Mouse (Mus musculus): ENCODE data around the gene Optn. TPM values are rescaled to one million over a fixed set of nuclear protein-coding genes. Genes with fewer than 3 reads are reported as not detected.

The Optn gene
- polyA plus RNA-seq, 1 experiment from 2014 or later = 28.7 TPM

DNA sequence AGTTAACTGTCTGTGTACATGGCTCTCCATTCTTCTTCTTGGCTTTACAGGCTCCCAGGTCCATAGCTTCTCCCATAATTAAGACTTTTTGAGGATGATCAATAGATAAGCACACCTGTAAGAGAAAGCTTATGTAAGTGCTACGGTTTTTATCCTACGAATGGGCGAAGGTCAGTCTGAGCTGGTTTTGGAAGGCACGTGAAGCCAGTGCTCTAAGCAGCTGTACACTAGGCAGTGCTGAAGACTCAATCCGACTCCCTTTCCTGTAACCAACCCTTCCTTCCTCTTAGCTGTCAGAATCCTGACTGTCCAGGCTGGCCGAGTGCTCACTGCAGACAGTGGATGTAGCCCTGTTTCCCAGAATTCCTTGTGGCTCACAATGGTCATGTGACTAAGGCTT, 62.6 kb downstream of the Optn start:
- H3K36me3 ChIP-seq (ENCODE audit: control insufficient read depth, insufficient read depth, low read length) = peaks cover 6% of the 10 kb centered on the region; the same call in 1 of the 2 replicates
- no peak overlapping the region for H3K27ac ChIP-seq (ENCODE audit: low read length)
- ATAC-seq = no peak
- no peaks in the 10 kb centered on the region for H3K27me3 ChIP-seq (replicated peaks; ENCODE audit: control insufficient read depth, insufficient read depth, low read length)
- H3K9ac ChIP-seq (ENCODE audit: low read depth, low read length) = no peak overlapping the region
- H3K4me1 ChIP-seq (ENCODE audit: control insufficient read depth, insufficient read depth, low read length) = 0 out of 2 replicates have a peak, but pooled peaks cover 6% of the 10 kb centered on the region
- no peak overlapping the region for H3K4me2 ChIP-seq (ENCODE audit: low read depth, low read length)
- H3K9me3 ChIP-seq (ENCODE audit: control insufficient read depth, low read length) = no peaks in the 10 kb centered on the region
- H3K4me3 ChIP-seq (ENCODE audit: low read length) = no peak overlapping the region
- WGBS = 93% methylated on average over 6 of the region's 6 CpGs

DNA sequence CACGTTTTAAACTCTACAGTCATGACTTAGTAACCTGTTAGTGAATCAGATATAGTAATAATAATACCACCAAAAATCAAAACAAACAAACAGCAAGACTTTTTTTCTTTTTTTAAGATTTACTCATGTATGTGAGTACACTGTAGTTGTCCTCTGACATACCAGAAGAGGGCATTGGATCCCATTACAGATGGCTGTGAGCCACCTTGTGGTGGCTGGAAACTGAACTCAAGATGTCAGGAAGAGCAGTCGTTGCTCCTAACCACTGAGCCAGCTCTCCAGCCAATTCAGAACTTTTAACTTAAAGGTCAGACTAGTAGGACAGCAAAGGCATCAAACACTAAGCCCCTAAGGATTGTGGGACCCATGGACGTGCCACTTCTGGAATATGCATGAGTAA, 64.9 kb downstream of the Optn start:
- Histone ChIP-seq H3K36me3 (ENCODE audit: control insufficient read depth, insufficient read depth, low read length) (peaks cover 8% of the 10 kb centered on the region; the same call in 1 of the 2 replicates), H3K27ac (ENCODE audit: low read length) (no peak overlapping the region), H3K4me3 (ENCODE audit: low read length) (no peak overlapping the region), H3K4me1 (ENCODE audit: control insufficient read depth, insufficient read depth, low read length) (0 out of 2 replicates have a peak, but pooled peaks cover 6% of the 10 kb centered on the region), H3K9me3 (ENCODE audit: control insufficient read depth, low read length) (no peaks in the 10 kb centered on the region), H3K4me2 (ENCODE audit: low read depth, low read length) (no peak overlapping the region), H3K27me3 (replicated peaks; ENCODE audit: control insufficient read depth, insufficient read depth, low read length) (no peaks in the 10 kb centered on the region), H3K9ac (ENCODE audit: low read depth, low read length) (no peak overlapping the region)
- ATAC-seq = no peak
- WGBS = 77% methylated on average over 3 of the region's 3 CpGs

DNA sequence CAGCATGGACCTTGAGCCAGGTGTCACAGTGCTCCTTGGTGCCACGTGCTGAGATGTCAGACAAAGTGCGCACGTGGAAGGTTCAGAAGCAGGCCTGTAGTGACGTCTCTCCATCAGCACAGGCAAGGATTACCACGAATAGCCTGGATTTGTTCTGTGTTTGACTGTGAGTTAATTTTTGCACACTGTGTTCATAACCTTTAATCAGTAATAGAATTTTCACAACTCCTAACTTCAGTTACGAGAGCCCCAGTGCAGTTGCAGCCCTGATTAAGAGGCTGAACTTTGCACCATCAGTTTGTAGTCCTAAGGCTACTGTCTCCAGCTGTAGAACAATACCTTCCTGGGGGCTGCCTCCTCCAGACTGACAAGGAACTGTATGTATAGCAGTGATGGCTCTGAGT, 67.4 kb downstream of the Optn start:
- no peak overlapping the region for H3K9ac ChIP-seq (ENCODE audit: low read depth, low read length)
- 74% methylated on average over 6 of the region's 6 CpGs for WGBS
- no peaks in the 10 kb centered on the region for H3K9me3 ChIP-seq (ENCODE audit: control insufficient read depth, low read length)
- H3K4me3 ChIP-seq (ENCODE audit: low read length) = no peak overlapping the region
- peak overlapping the region; percentile 54 for H3K27ac ChIP-seq (ENCODE audit: low read length)
- H3K27me3 ChIP-seq (replicated peaks; ENCODE audit: control insufficient read depth, insufficient read depth, low read length) = no peaks in the 10 kb centered on the region
- peak; percentile 91 for ATAC-seq
- peaks cover 8% of the 10 kb centered on the region for H3K36me3 ChIP-seq (ENCODE audit: control insufficient read depth, insufficient read depth, low read length)
- 0 out of 2 replicates have a peak, but pooled peaks cover 4% of the 10 kb centered on the region for H3K4me1 ChIP-seq (ENCODE audit: control insufficient read depth, insufficient read depth, low read length)
- H3K4me2 ChIP-seq (ENCODE audit: low read depth, low read length) = no peak overlapping the region

DNA sequence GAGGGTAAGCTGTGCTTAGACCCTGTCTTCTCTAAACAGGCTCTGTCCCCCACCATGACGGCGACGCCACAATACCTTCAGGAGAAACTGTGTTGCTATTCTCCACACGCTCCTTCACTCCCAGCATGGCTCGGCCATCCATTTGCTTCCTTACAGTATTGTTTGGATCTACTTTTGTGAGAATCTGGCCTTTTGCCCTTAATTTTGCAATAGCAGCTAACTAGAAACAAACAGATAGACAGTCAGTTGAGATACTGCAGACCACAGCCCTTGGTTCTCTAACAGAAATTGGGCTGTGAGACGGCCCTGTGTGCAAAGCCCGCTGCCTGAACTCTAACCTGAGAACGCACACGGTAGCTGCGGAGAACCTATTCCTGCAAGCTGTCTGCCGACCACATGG, 68.2 kb downstream of the Optn start:
- 77% methylated on average over 11 of the region's 11 CpGs for WGBS
- Histone ChIP-seq H3K36me3 (ENCODE audit: control insufficient read depth, insufficient read depth, low read length) (peaks cover 8% of the 10 kb centered on the region), H3K4me3 (ENCODE audit: low read length) (no peak overlapping the region), H3K9me3 (ENCODE audit: control insufficient read depth, low read length) (no peaks in the 10 kb centered on the region), H3K4me2 (ENCODE audit: low read depth, low read length) (no peak overlapping the region), H3K4me1 (ENCODE audit: control insufficient read depth, insufficient read depth, low read length) (0 out of 2 replicates have a peak, but pooled peaks cover 4% of the 10 kb centered on the region), H3K9ac (ENCODE audit: low read depth, low read length) (no peak overlapping the region), H3K27me3 (replicated peaks; ENCODE audit: control insufficient read depth, insufficient read depth, low read length) (no peaks in the 10 kb centered on the region), H3K27ac (ENCODE audit: low read length) (no peak overlapping the region)
- ATAC-seq = no peak

DNA sequence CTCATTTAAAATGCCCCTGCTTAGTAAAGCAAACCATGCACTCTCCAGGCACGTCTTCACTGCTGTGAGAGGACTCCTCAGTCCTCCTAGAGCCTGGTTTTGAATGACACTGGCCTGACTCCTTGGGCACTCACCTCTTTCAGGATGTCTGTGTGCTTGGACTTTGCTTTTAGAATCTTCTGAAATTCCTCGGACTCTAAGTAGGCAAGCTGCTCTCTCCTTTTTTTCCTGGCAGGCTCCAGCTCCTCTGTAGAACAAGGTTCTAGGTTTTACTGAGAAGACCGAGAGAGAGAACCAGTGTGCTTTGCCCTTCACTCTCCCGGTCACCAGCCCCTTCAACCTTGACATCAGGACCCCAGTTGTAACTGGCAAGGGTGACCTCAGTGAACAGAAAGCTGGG, 69.4 kb downstream of the Optn start:
- H3K4me3 ChIP-seq (ENCODE audit: low read length) = no peak overlapping the region
- no peak overlapping the region for H3K4me2 ChIP-seq (ENCODE audit: low read depth, low read length)
- no peak overlapping the region for H3K27ac ChIP-seq (ENCODE audit: low read length)
- WGBS = 96% methylated on average over 4 of the region's 4 CpGs
- ATAC-seq = no peak
- peaks cover 5% of the 10 kb centered on the region for H3K36me3 ChIP-seq (ENCODE audit: control insufficient read depth, insufficient read depth, low read length)
- no peak overlapping the region for H3K9ac ChIP-seq (ENCODE audit: low read depth, low read length)
- 0 out of 2 replicates have a peak, but pooled peaks cover 4% of the 10 kb centered on the region for H3K4me1 ChIP-seq (ENCODE audit: control insufficient read depth, insufficient read depth, low read length)
- no peaks in the 10 kb centered on the region for H3K9me3 ChIP-seq (ENCODE audit: control insufficient read depth, low read length)
- H3K27me3 ChIP-seq (replicated peaks; ENCODE audit: control insufficient read depth, insufficient read depth, low read length) = no peaks in the 10 kb centered on the region

DNA sequence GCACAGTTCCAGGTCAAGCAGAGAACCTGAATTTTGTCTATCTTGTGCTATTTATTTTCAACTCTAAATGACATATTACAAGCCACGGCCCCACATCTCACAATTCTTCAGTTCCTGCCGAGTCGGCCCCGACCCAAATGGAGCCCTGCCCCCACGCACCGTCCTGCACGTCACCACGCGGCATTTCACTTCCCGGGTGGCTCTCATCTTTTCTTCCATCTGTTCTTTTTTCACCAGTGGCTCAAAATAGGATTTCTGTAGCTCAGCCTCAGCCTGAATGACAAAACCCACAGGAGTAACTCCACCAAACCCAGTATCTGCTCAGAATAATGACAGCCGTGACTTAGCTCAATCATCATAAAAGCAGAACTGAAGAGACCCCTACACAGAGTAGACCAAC, 70.3 kb downstream of the Optn start:
- Histone ChIP-seq H3K36me3 (ENCODE audit: control insufficient read depth, insufficient read depth, low read length) (peaks cover 5% of the 10 kb centered on the region), H3K9me3 (ENCODE audit: control insufficient read depth, low read length) (no peaks in the 10 kb centered on the region), H3K27ac (ENCODE audit: low read length) (no peak overlapping the region), H3K4me3 (ENCODE audit: low read length) (no peak overlapping the region), H3K4me2 (ENCODE audit: low read depth, low read length) (no peak overlapping the region), H3K27me3 (replicated peaks; ENCODE audit: control insufficient read depth, insufficient read depth, low read length) (no peaks in the 10 kb centered on the region), H3K4me1 (ENCODE audit: control insufficient read depth, insufficient read depth, low read length) (0 out of 2 replicates have a peak, but pooled peaks cover 4% of the 10 kb centered on the region), H3K9ac (ENCODE audit: low read depth, low read length) (no peak overlapping the region)
- 90% methylated on average over 11 of the region's 11 CpGs for WGBS
- ATAC-seq = no peak

DNA sequence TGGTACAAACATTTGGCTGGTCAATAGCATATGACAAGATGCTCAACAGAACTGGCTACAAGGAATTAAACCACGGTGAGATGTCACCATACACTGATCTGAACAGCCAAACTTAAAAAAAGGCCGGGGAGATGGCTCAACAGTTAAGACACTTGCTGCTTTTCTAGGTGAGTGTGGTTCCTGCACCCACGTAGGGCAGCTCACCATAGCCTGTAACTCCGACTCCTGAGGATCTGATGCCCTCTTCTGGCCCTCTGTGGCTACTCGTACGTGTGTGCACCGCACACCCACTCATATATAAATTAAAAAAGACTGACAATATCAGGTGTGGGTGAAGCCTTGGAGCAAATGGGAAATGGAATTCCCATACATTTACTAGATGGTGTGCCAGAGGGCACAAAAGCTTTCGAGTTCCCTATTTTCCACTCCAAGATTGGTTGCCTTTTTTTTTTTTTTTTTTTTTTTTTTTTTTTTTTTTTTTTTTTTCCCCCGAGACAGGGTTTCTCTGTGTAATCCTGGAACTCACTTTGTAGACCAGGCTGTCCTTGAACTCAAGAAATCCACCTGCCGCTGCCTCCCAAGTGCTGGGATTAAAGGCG, 74.9 kb downstream of the Optn start:
- Histone ChIP-seq H3K4me2 (ENCODE audit: low read depth, low read length) (no peak overlapping the region), H3K27me3 (replicated peaks; ENCODE audit: control insufficient read depth, insufficient read depth, low read length) (no peaks in the 10 kb centered on the region), H3K4me1 (ENCODE audit: control insufficient read depth, insufficient read depth, low read length) (no peaks in the 10 kb centered on the region), H3K9ac (ENCODE audit: low read depth, low read length) (no peak overlapping the region), H3K36me3 (ENCODE audit: control insufficient read depth, insufficient read depth, low read length) (no peaks in the 10 kb centered on the region; the same call in 1 of the 2 replicates), H3K9me3 (ENCODE audit: control insufficient read depth, low read length) (no peaks in the 10 kb centered on the region), H3K4me3 (ENCODE audit: low read length) (no peak overlapping the region), H3K27ac (ENCODE audit: low read length) (no peak overlapping the region)
- WGBS = 77% methylated on average over 11 of the region's 11 CpGs
- ATAC-seq = no peak

DNA sequence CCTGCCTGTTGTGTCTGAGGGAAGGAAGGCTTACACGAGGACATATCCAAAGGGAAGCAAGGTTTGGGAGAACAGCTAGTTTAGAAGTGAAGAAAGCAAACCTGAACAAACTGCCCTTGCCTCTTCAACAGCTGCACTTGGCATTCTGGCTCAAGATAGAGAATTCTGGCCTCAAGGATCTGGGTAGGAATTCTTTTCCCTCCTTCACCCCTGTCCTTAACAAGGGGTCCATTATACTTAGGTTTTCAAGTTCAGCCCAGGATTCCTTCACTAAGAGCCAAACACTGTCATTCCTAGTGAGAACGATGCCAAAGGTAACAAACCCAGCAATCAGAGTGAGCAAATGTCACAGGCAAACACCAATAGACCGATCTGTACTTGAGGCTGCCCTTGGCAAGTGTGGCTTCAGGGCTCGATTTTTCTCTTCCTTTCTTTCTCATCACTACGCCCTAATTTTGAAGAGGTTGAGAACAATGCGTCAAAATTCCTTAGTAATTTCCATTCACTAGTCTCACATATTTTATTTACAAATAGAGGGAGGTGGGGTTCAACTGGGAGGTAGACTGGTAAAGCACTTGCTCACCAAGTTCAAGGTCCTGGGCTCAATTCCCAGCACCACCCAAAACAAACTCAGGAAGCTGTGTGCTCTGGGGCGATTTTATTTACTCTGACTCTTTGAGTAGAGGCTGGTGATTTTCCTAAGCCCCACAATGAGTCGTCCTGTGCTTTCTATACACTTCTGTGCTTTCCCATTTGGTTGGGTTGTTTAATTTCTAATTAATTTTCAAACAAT, 76.3 kb downstream of the Optn start:
- Histone ChIP-seq H3K4me2 (ENCODE audit: low read depth, low read length) (no peak overlapping the region), H3K27me3 (replicated peaks; ENCODE audit: control insufficient read depth, insufficient read depth, low read length) (no peaks in the 10 kb centered on the region), H3K4me1 (ENCODE audit: control insufficient read depth, insufficient read depth, low read length) (no peaks in the 10 kb centered on the region), H3K27ac (ENCODE audit: low read length) (no peak overlapping the region), H3K9ac (ENCODE audit: low read depth, low read length) (no peak overlapping the region), H3K4me3 (ENCODE audit: low read length) (no peak overlapping the region), H3K36me3 (ENCODE audit: control insufficient read depth, insufficient read depth, low read length) (no peaks in the 10 kb centered on the region; the same call in 1 of the 2 replicates), H3K9me3 (ENCODE audit: control insufficient read depth, low read length) (no peaks in the 10 kb centered on the region)
- ATAC-seq = no peak
- 74% methylated on average over 8 of the region's 8 CpGs for WGBS

DNA sequence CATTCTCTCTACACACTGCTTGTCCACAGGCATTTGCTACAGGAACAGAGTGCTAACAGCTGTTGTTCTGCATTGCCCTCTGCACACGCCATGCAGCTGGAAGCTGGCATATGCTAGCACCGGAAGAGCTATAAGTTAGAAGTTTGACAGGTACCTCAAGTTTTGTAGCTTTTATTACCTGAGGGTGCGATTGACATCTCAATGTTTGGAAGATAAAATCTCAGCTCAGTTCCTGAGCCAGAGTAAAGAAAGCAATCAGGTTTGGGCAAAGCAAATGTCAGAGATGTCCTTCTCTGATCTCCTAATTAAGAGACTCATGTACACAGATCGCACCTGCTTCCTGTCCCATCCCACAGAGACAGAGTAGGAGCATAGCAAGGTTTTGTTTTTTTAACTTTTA, 77.1 kb downstream of the Optn start:
- no peak overlapping the region for H3K4me3 ChIP-seq (ENCODE audit: low read length)
- 76% methylated on average over 4 of the region's 4 CpGs for WGBS
- H3K27me3 ChIP-seq (replicated peaks; ENCODE audit: control insufficient read depth, insufficient read depth, low read length) = no peaks in the 10 kb centered on the region
- no peak overlapping the region for H3K27ac ChIP-seq (ENCODE audit: low read length)
- no peak overlapping the region for H3K9ac ChIP-seq (ENCODE audit: low read depth, low read length)
- H3K4me2 ChIP-seq (ENCODE audit: low read depth, low read length) = no peak overlapping the region
- no peak for ATAC-seq
- H3K36me3 ChIP-seq (ENCODE audit: control insufficient read depth, insufficient read depth, low read length) = no peaks in the 10 kb centered on the region
- H3K9me3 ChIP-seq (ENCODE audit: control insufficient read depth, low read length) = no peaks in the 10 kb centered on the region
- H3K4me1 ChIP-seq (ENCODE audit: control insufficient read depth, insufficient read depth, low read length) = no peaks in the 10 kb centered on the region
